Mouse (Mus musculus) limb, embryonic 15.5 days (tissue): Measurements from ENCODE around the gene Timp3. TPM values are rescaled to one million over a fixed set of nuclear protein-coding genes. Genes with fewer than 3 reads are reported as not detected.

Source experiments
- ATAC-seq: fragments of 200-750 bp; cut with Nextera tagmentation; 2 replicates; pipeline ENCODE4 v1.8.0; 2017; ENCODE audit warnings: low read depth, moderate TSS enrichment; ENCODE audit not compliant: insufficient number of reproducible peaks, low FRiP score, low TSS enrichment
- H3K27ac ChIP-seq: fragments of 300-500 bp; sonication (generic); 2 replicates; pipeline ENCODE4 v1.5.1; 2015; ENCODE audit warnings: moderate library complexity, mild to moderate bottlenecking, inconsistent platforms
- H3K27me3 ChIP-seq: fragments of 300-500 bp; sonication (generic); 2 replicates; pipeline ENCODE4 v1.6.1; 2015; ENCODE audit warnings: inconsistent platforms
- H3K36me3 ChIP-seq: fragments of 300-500 bp; sonication (generic); 2 replicates; pipeline ENCODE4 v1.6.1; 2015; ENCODE audit warnings: inconsistent platforms
- H3K4me1 ChIP-seq: fragments of 300-500 bp; sonication (generic); 2 replicates; pipeline ENCODE4 v1.6.1; 2015; ENCODE audit warnings: inconsistent platforms
- H3K4me2 ChIP-seq: fragments of 300-500 bp; sonication (generic); 2 replicates; pipeline ENCODE4 v1.6.1; 2015; ENCODE audit warnings: mild to moderate bottlenecking, inconsistent platforms
- H3K4me3 ChIP-seq: fragments of 300-500 bp; sonication (generic); 2 replicates; pipeline ENCODE4 v1.5.1; 2015; ENCODE audit warnings: mild to moderate bottlenecking, inconsistent platforms
- H3K9ac ChIP-seq: fragments of 300-500 bp; sonication (generic); 2 replicates; pipeline ENCODE4 v1.6.1; 2015; ENCODE audit warnings: inconsistent platforms
- H3K9me3 ChIP-seq: fragments of 300-500 bp; sonication (generic); 2 replicates; pipeline ENCODE4 v1.6.1; 2016; ENCODE audit warnings: inconsistent platforms
- WGBS: fragments of 180-500 bp; shearing (Covaris S2); methylation state at CpG from one replicate; pipeline ENCODE4 v1.1.7; 2015; 5-methylcytosine and 5-hydroxymethylcytosine counted together
- polyA plus RNA-seq: library from polyadenylated mRNA; unstranded; fragments of >200 nt; fragmentation: Nextera tagmentation; extraction: Ambion mirVana; gene quantifications from 2 replicates; pipeline ENCODE4 v1.2.1, GENCODE M21; 2015

Gene Timp3
- polyA plus RNA-seq, 1 experiment from 2014 or later, result 85.5 TPM

- Histone ChIP-seq H3K4me3 (no peak overlapping the region), H3K27ac (no peak overlapping the region), H3K4me1 (peaks cover 6% of the 10 kb centered on the region), H3K9me3 (no peaks in the 10 kb centered on the region), H3K36me3 (no peaks in the 10 kb centered on the region), H3K4me2 (no peak overlapping the region), H3K9ac (no peak overlapping the region), H3K27me3 (no peaks in the 10 kb centered on the region)
- 36% methylated on average over 2 of the region's 2 CpGs for WGBS
- no peak for ATAC-seq
Observed at GRCm38 (mm10) chr10:86380626-86381025, 80.5 kb downstream of the Timp3 start.

DNA sequence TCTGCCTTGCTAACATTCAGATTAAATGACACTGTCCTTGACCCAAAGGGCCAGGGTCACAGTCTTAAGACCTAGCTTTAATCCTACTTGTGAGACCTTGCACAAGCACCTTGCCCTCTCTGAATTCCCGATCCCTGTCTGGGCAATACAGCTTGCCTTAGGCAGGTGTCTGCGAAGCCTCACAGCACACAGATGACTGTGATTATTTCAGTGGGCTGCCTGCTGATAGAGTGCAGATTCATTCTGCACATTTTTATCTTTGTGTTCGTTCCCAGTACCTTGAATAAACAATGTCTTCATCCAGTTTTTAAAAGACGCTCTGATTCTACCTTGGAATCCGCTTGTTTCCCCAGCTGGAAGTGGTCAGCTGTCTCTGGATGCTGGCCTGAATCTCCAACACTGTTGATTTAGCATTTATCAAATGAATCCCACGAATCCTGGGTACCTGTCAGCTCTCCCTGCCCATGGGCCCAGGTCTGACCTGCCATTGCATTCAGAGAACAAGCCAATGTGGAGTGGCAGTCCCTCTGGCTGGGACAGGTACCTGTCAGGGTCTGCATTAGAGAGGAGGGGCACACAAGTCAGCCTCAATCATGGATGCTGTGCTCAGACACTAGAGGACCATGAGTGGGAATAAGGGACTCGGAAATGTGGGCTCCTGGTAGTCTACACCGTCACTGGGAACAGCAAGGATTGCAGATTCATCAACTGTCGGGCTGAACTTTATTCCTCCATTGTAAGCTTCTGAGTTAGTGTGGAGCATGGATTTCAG lies 81.2 kb downstream of the Timp3 start:
- ATAC-seq, result no peak
- no peak overlapping the region for H3K27ac ChIP-seq
- 55% methylated on average over 9 of the region's 9 CpGs for WGBS

DNA sequence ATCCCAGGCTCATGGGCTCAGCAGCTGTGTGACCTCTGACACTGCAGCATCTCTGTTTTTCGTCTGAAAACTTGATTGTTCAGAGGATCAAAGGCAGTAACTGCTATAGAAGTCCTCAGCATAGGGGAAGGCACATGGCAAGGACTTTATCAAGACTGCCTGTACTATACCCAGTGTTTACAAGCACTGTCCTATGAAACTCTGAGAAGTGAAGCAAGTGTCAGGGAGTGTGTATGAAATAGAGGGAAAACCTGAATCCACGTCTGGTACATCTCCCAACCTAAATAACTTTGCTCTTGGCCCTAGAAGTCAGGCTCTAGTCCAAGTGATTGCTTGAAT lies 81.7 kb downstream of the Timp3 start:
- no peaks in the 10 kb centered on the region for H3K4me1 ChIP-seq
- H3K27me3 ChIP-seq, result no peaks in the 10 kb centered on the region
- no peak for ATAC-seq
- H3K9me3 ChIP-seq, result no peaks in the 10 kb centered on the region
- WGBS, result 30% methylated on average over 2 of the region's 2 CpGs
- no peak overlapping the region for H3K4me3 ChIP-seq
- H3K9ac ChIP-seq, result no peak overlapping the region
- no peak overlapping the region for H3K27ac ChIP-seq
- H3K36me3 ChIP-seq, result no peaks in the 10 kb centered on the region
- H3K4me2 ChIP-seq, result no peak overlapping the region

More for the DNA sequence above, 81.2 kb downstream of the Timp3 start:
- Histone ChIP-seq H3K9me3 (no peaks in the 10 kb centered on the region), H3K4me1 (peaks cover 4% of the 10 kb centered on the region), H3K36me3 (no peaks in the 10 kb centered on the region), H3K4me3 (no peak overlapping the region), H3K9ac (no peak overlapping the region), H3K27me3 (no peaks in the 10 kb centered on the region), H3K4me2 (no peak overlapping the region)

DNA sequence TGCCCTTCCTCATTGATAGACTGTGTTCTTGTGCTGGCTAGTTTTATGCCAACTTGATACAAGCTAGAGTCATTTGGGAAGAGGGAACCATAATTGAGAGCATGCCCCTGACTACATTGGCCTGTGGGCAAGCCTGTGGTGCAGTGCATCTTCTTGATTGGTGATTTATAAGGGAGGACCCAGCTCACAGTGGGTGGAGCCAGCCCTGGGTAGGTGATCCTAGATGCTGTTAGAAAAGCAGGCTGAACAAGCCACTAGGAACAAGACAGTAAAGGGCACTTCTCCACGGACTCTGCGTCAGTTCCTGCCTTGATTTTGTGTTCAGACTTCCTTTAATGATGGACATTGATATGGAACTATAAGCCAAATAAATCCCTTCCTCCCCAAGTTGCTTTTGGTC lies 84.5 kb downstream of the Timp3 start:
- Histone ChIP-seq H3K9me3 (no peaks in the 10 kb centered on the region), H3K27me3 (no peaks in the 10 kb centered on the region), H3K4me1 (peaks cover 4% of the 10 kb centered on the region; the same call in 1 of the 2 replicates), H3K27ac (no peak overlapping the region), H3K36me3 (no peaks in the 10 kb centered on the region), H3K9ac (no peak overlapping the region), H3K4me2 (no peak overlapping the region), H3K4me3 (no peak overlapping the region)
- ATAC-seq, result no peak
- 94% methylated on average over 2 of the region's 2 CpGs for WGBS

DNA sequence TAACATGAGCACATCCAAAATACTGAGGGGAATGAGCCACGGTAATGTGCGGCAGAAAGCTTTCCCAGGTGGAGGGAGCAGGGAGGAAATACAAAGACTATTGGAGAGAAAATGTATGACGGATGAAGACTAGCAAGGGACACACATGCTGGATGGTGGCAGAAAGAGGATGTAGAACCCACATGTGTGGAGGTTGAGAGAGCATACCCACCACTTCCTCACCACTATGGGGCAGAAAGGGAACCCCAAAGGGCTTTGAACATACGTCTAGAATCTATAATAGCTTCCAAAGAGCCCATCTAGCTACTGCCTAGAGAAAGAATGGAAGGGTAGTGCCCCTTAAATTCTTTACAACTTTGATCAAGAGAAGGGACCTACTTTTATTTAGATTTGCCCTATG lies 85.5 kb downstream of the Timp3 start:
- Histone ChIP-seq H3K27me3 (no peaks in the 10 kb centered on the region), H3K4me2 (no peak overlapping the region), H3K4me1 (peaks cover 4% of the 10 kb centered on the region; the same call in 1 of the 2 replicates), H3K27ac (no peak overlapping the region), H3K9me3 (no peaks in the 10 kb centered on the region), H3K9ac (no peak overlapping the region), H3K4me3 (no peak overlapping the region), H3K36me3 (no peaks in the 10 kb centered on the region)
- 56% methylated on average over 4 of the region's 4 CpGs for WGBS
- no peak for ATAC-seq

DNA sequence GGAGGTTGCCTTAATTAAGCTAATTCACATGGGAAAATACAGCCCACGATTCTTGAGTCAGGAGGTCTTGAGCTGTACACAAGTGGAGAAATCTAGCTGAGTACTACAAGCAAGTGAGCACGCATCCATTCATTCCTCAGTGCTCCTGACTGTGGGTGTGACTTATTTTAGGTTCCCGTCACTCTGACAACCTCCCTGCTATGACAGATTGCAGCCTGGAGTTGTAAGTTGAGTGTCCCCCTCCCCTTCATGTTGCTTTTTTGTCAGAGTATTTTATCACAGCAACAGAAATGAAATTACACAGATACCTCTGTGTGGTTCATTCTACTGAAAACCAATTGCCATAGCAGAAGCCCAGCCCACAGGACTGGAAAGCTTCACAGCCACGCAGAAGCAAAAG lies 86.1 kb downstream of the Timp3 start:
- no peak for ATAC-seq
- peaks cover 4% of the 10 kb centered on the region; the same call in 1 of the 2 replicates for H3K4me1 ChIP-seq
- H3K9me3 ChIP-seq, result no peaks in the 10 kb centered on the region
- 75% methylated on average over 4 of the region's 4 CpGs for WGBS
- no peak overlapping the region for H3K27ac ChIP-seq
- H3K36me3 ChIP-seq, result no peaks in the 10 kb centered on the region
- no peaks in the 10 kb centered on the region for H3K27me3 ChIP-seq
- H3K9ac ChIP-seq, result no peak overlapping the region
- no peak overlapping the region for H3K4me2 ChIP-seq
- H3K4me3 ChIP-seq, result no peak overlapping the region

GRCm38 (mm10) chr10:86387821-86388440 lies 87.8 kb downstream of the Timp3 start:
- Histone ChIP-seq H3K36me3 (no peaks in the 10 kb centered on the region), H3K27me3 (no peaks in the 10 kb centered on the region), H3K9ac (no peak overlapping the region), H3K4me1 (peaks cover 4% of the 10 kb centered on the region; the same call in 1 of the 2 replicates), H3K4me2 (no peak overlapping the region), H3K27ac (no peak overlapping the region), H3K4me3 (no peak overlapping the region), H3K9me3 (no peaks in the 10 kb centered on the region)
- no peak for ATAC-seq
- WGBS, result 61% methylated on average over 5 of the region's 5 CpGs

GRCm38 (mm10) chr10:86388803-86389202 lies 88.6 kb downstream of the Timp3 start:
- H3K4me1 ChIP-seq, result peaks cover 4% of the 10 kb centered on the region; the same call in 1 of the 2 replicates
- no peak overlapping the region for H3K4me2 ChIP-seq
- no peak for ATAC-seq
- no peak overlapping the region for H3K4me3 ChIP-seq
- H3K36me3 ChIP-seq, result no peaks in the 10 kb centered on the region
- H3K9me3 ChIP-seq, result no peaks in the 10 kb centered on the region
- 79% methylated on average over 6 of the region's 6 CpGs for WGBS
- no peak overlapping the region for H3K9ac ChIP-seq
- H3K27ac ChIP-seq, result no peak overlapping the region
- no peaks in the 10 kb centered on the region for H3K27me3 ChIP-seq

GRCm38 (mm10) chr10:86389357-86389756 lies 89.2 kb downstream of the Timp3 start:
- Histone ChIP-seq H3K9me3 (no peaks in the 10 kb centered on the region), H3K4me1 (peaks cover 4% of the 10 kb centered on the region; the same call in 1 of the 2 replicates), H3K36me3 (no peaks in the 10 kb centered on the region), H3K9ac (no peak overlapping the region), H3K4me2 (no peak overlapping the region), H3K4me3 (no peak overlapping the region), H3K27ac (no peak overlapping the region), H3K27me3 (no peaks in the 10 kb centered on the region)
- ATAC-seq, result no peak
- WGBS, result 80% methylated on average over 3 of the region's 3 CpGs

DNA sequence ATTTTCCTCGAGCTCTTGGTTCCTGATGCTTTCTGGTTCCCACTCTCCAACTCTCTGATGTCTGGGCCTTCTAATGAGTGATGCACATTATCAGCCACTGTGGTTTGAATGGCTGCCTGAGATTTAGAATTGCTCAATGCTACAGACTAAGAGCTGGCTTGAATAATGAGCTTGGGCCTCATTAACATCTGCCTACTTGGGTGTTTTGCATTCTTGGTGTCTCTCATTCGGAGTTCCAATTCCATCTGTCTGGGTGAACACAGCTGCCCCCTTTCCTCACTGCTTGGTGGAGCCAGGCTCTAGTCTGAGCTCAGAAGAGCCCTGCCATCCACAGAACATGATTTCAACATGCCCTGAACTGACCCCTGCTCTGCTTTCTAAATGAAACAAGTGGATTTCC lies 89.7 kb downstream of the Timp3 start:
- no peak for ATAC-seq
- Histone ChIP-seq H3K27ac (no peak overlapping the region), H3K9ac (no peak overlapping the region), H3K9me3 (0 out of 2 replicates have a peak, but pooled peaks cover 5% of the 10 kb centered on the region), H3K4me3 (no peak overlapping the region), H3K4me2 (no peak overlapping the region), H3K27me3 (no peaks in the 10 kb centered on the region), H3K36me3 (no peaks in the 10 kb centered on the region), H3K4me1 (peaks cover 4% of the 10 kb centered on the region; the same call in 1 of the 2 replicates)
- 41% methylated on average over 2 of the region's 2 CpGs for WGBS

GRCm38 (mm10) chr10:86392399-86392798 lies 92.2 kb downstream of the Timp3 start:
- WGBS, result 86% methylated on average over 3 of the region's 3 CpGs
- Histone ChIP-seq H3K4me1 (peaks cover 4% of the 10 kb centered on the region; the same call in 1 of the 2 replicates), H3K9me3 (0 out of 2 replicates have a peak, but pooled peaks cover 5% of the 10 kb centered on the region), H3K4me3 (no peak overlapping the region), H3K9ac (no peak overlapping the region), H3K36me3 (no peaks in the 10 kb centered on the region), H3K27me3 (no peaks in the 10 kb centered on the region), H3K27ac (no peak overlapping the region), H3K4me2 (no peak overlapping the region)
- no peak for ATAC-seq

- H3K9ac ChIP-seq, result no peak overlapping the region
- 0 out of 2 replicates have a peak, but pooled peaks cover 5% of the 10 kb centered on the region for H3K9me3 ChIP-seq
- 36% methylated on average over 4 of the region's 4 CpGs for WGBS
- no peak overlapping the region for H3K4me3 ChIP-seq
- ATAC-seq, result 0 out of 2 replicates have a peak, but pooled peaks have one; percentile 40
- peaks cover 5% of the 10 kb centered on the region; the same call in 1 of the 2 replicates for H3K4me1 ChIP-seq
- no peaks in the 10 kb centered on the region for H3K36me3 ChIP-seq
- H3K27ac ChIP-seq, result no peak overlapping the region
- no peak overlapping the region for H3K4me2 ChIP-seq
- no peaks in the 10 kb centered on the region for H3K27me3 ChIP-seq
Observed at GRCm38 (mm10) chr10:86397577-86398346, 97.6 kb downstream of the Timp3 start.
